Mouse (Mus musculus) lung, postnatal 10 days (tissue): Measurements from ENCODE around the gene Sun2.
A peak's percentile ranks its signal among the peaks of the same experiment; 100 is the strongest.

ENCODE experiments used
- DNase-seq: peaks from one replicate; pipeline ENCODE4 v3.0.0; 2021

Gene Sun2

GRCm38 (mm10) chr15:79741921-79742705, at the start of gene Sun2:
Gene Sun2, minus strand, starts transcription at chr15:79742536.
- peak; percentile 97 for DNase-seq

DNA sequence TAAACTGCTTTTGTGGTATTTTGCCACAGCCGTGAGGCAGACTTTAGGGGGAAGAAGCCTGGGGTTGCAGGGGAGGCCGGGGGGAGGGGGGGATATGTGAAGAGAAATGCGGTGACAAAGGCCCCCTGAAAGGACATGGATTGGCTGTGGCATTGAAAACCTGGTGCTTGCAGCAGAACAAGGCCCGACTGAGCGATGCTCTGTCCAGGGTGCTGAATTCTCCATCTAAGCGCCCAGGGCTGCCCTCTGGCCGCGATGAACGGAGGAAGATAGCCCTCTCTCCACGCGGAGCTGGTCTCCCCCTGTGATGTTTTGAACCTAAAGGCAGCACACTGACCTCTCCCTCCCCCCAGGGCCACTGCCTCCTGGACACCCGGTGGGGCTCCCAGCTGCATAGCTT, 49.2 kb upstream of the Sun2 start:
- peak; percentile 72 for DNase-seq

GRCm38 (mm10) chr15:79790905-79791304, 48.6 kb upstream of the Sun2 start:
- DNase-seq, result no peak

- DNase-seq, result no peak
Observed at GRCm38 (mm10) chr15:79790111-79790510, 47.8 kb upstream of the Sun2 start.

DNA sequence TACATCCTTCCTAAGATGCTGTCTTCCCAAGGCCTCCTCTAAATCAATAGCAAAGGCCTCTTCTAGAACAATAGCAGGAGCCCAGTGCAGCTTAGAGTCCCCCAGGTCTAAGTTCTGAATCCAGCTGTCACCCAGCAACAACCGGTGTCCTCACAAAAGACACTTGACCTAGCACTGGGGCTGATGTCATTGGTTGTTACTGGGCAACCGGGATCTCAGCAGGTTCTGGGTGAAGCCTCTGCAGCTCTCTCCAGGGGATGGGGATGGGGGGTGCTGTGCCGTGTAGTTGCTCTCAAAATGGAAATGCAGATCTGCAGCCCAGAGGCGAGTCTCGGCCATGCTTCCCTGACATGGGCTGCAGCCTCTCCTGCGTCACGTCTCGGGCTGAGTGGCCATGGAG, 45.5 kb upstream of the Sun2 start:
- no peak for DNase-seq

GRCm38 (mm10) chr15:79785056-79785455, 42.7 kb upstream of the Sun2 start:
- DNase-seq, result no peak

DNA sequence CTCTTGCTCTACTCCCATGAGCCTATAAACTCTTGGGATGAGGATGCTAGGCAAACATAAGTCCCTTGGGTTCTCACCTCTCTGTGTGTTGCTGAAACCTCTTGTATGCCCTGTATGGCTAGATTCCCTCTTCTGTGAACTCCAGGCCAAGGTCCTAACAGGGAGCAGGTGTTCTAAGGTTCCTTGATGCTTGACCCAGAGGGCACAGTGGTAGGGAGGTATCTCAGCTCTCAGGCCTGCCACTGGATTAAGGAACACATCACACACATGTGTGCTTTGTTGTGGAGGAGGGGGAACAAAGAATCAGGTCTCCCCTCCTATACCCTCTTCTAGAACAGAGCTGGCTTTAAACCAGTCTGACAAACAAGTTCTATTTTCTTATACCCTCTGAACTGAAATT, 35.4 kb upstream of the Sun2 start, which contains the start of gene Dnal4:
Gene Dnal4 (minus strand): TSS at position 101 of the 400 bp plus-strand sequence.
- DNase-seq, result no peak

DNA sequence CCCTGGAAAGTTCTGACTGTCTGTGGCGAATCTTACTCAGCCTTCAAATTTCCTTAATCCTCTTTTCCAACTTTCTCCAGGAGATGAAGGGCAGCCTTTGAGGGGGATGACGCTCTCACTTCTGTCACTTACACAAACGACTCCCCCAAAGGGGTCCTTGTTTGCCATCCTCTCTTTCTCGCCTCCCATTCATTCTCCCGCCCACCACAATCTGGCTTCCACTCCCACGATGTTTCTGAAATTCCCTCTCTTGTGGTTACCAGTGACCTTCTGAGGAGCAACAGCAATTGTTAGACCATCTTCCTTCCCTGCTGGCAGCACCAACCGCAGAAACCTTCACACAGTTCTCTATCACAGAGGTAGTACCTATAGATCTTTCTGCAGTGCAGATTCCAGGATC, 33.3 kb upstream of the Sun2 start:
- DNase-seq, result no peak

DNA sequence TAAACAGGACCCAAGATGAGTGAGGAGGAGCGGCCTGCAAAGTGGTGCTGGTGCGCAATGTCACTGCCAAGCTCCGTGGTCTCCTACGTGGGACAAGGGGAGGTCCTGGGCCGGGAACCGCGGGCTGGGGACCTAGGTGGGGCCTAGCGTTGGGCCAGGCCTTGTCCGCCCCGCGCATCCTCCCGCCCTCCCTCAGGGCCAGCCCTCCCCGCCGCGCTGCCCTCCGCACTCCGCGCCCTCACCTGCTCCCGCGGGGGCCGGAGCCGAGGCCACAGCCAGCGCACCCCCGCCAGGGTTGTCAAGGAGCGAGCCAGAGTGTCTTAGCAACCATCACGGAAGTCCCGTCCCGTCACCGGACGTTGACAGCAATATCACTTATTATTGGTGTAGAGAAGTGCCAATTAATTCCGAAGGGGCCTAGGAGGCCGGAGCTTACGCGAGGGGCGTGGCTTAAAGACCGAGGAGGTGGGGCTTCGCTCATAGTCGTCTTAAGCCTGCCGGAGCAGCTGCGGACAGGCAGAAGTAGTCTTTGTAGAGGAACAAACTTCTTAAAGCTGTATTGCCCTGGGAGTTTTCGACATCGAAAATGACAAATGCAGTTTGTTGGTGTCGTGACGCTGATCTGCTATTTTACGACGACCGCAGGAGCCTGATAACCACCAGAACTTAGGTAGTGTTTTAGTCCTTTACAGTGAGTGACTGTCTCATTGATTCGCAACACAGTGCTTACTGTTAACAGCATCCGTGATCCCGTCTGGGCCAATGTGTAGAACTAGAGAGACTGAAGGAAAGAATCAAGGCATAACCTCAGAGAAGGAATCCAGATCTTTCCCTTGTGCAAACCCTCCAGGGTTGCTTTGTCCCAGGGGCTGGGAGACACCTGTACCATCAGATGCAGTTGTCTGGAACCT, 32.0 kb upstream of the Sun2 start:
- peak; percentile 99 for DNase-seq

DNA sequence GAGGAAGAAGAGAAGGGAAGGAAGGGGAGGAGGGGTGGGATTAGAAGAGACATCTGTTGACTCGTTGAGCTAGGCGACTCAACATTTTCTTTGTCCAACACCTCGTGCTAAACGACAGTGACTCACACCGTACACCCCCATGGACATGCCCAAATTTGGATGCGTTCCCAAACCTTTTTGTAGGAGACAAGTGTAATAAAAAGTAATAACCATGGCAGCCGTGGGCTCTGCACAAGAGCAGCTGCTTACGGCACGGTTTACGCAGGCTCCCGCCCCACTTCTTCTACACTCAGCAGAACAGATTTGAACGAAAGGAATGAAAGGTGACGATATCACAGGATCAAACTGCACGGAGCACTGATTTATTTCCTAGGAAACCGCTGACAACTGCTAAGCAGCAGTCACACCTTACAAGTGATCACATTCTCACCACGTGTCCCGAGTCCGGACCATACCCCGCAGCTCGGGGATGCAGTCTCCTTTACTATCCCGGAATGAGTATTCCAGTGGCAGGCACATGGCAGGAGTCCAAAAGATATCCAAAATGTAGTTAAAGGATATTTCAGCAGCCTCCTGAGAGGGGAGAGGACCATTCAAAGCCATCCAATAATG, 28.4 kb upstream of the Sun2 start:
- DNase-seq, result no peak

- no peak for DNase-seq
Observed at GRCm38 (mm10) chr15:79768302-79768701, 26.0 kb upstream of the Sun2 start.

- DNase-seq, result no peak
Observed at GRCm38 (mm10) chr15:79767327-79767961, 25.1 kb upstream of the Sun2 start.

GRCm38 (mm10) chr15:79766586-79767071, 24.3 kb upstream of the Sun2 start:
- DNase-seq, result no peak

DNA sequence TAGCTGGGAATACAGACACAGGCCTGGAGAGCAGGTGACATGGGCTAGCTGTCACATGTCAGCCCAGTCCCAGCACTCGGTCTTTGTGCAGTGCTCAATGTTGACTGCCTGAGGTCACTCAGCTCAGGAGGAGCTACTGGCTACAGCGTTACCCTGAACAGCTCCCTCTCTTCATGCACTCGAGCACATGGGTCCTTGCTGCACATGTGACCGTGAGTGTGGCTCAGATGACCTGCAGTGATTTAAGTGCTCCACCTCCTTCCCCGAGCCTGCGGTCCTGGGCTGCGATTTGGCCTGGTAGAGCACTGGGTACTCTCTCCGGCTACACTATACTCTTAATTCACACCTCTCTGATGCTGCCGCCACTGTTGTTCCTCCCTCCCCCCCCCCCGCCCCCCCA, 23.8 kb upstream of the Sun2 start:
- DNase-seq, result no peak

- peak; percentile 29 for DNase-seq
Observed at GRCm38 (mm10) chr15:79765361-79765760, 23.0 kb upstream of the Sun2 start.

DNA sequence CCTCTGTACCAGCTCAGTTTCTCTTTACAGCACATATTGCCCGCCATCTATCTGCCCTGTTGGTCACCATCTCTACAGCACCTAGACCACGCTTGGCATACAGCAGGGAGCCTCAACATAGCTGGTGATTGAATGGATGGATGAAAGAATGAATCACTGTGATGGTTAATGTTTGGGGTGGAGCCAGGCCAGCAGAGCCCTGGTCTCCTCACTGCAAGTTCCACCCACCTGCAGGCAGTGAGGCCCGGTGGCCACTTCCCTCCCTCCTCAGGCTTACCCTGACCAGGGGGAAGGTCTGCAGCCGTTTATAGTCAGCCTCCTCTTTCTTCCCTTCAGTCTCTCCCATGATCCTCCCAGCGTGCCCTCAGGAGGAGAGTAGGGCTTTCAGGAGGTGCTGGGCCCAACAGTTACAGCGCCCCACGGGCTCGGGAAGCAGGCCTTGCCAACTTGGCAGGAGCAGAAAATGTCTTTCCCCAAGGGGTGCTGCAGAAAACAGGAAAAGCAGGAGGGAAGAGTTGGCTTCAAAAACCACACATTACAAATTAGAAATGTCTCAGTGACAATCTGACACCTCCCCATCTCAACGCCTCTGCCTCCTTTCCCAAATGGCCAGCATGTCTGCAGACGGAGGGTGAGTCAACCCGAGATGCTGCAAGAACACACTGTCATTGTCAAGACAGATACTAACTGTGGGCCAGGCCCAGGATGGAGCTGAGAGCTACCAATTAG, 22.4 kb upstream of the Sun2 start:
- no peak for DNase-seq

DNA sequence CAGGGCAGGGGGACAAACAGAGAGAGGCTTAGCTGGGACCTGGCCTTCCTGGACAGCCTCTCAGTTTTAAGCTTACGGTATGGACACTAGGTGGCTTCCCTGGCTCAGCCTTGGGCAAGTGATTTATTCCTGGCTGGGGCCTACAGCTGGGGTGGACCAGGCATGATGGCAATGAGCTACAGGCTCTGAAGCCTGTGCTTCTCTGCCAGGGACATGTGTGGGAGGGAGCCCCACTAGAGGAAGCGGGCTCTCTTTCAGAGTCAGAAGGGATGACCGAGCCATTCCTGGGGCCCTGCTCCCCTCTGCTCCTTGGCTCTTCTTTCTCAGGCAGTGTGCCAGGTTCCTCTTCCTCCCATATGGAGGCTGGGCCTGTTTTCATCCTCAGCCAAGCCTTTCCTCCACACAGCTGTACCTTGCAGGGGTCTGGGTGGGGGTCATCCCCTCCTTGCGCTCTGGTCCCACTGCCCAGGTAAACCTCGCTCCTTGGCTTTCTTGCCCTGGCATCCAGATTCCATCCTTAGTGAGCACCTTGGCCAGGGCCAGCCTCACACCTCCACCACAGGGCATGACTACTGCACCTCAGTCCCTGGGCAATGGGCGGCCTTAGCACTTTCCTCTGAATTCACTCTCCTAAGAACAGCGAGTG, 21.4 kb upstream of the Sun2 start:
- peak; percentile 26 for DNase-seq

GRCm38 (mm10) chr15:79763001-79763400, 20.7 kb upstream of the Sun2 start:
- DNase-seq, result no peak

DNA sequence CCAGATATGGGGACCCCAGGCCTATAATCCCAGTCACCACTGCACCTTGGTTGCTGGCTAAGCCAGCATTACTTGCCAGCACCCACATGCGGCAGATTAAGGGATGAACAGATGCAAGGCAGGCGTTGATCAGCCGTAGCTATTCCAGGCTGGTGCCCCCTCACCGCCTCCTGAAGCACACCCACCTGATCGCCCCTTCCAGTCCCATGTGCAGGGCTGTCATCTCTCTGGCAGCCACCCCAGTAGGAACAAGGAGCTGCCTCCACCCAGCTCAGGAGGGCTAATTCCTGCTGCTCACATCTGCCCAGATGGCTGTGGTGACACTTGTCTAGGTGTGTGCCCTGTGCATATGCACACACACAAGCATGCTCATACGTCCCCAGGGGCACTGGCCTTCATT, 18.6 kb upstream of the Sun2 start:
- no peak for DNase-seq

DNA sequence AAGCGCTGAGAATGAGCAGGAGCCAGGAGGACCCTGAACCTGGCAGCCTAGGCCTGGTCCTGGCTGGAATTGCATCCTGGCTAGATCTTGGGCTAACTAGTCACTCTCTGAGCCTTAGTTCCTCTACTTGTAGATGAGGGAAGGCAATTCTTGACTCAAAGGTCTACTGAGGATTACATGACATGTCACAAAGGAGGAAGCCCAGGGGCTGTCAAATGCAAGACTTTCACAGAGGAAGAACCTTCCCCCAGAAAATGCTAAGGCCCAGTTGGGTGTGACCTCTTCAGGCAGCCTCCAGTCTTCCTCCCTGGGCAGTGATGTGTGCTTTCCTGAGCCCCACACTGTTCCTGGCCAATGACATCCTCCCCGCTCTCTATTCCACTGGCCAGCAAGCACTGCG, 14.8 kb upstream of the Sun2 start:
- DNase-seq, result no peak

DNA sequence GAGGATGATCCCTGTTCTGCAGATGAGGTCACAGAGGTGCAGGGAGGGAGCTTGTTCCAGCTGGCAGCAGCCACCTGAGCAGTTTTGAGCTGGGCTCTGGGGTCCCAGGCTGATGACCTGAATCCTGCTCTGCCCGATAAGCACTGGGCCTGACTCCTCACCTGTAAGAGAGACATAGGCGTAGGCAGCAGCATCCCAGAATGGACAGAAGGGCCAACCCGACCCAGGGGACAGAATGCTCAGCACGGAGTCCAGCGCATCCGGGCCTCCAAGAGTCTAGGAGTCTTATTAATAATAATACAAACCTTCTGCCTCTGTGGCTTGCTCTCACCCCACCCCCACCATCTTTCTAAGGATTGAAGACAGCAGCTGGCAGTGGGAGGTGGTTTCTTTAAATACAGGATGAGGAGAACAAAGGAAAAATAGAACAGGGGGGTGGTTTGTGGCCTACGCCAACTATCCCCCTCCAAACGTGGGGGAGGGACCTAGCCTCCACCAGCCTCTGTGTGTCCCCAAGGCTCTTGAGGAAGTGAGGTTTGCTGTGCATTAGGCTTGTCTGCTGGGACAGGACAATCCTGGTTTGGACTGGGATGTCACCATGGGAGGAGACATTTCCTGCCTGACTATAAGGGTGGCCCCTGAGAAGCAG, 13.8 kb upstream of the Sun2 start:
- peak; percentile 42 for DNase-seq
